Mouse (Mus musculus) neural tube, embryonic 15.5 days (tissue): ENCODE measurements around the gene Stx19. TPM values are rescaled to one million over a fixed set of nuclear protein-coding genes. Genes with fewer than 3 reads are reported as not detected.

Experiments used
- ATAC-seq: fragments of 200-750 bp; cut with Nextera tagmentation; 2 replicates; pipeline ENCODE4 v1.8.0; 2017; ENCODE audit warnings: mild to moderate bottlenecking, moderate TSS enrichment, moderate library complexity; ENCODE audit not compliant: low FRiP score
- H3K27ac ChIP-seq: fragments of 300-500 bp; sonication (generic); replicated peaks from 2 replicates; pipeline ENCODE4 v1.5.1; 2015; ENCODE audit warnings: mild to moderate bottlenecking, inconsistent platforms
- H3K27me3 ChIP-seq: fragments of 300-500 bp; sonication (generic); replicated peaks from 2 replicates; pipeline ENCODE4 v1.6.1; 2015; ENCODE audit warnings: inconsistent platforms
- H3K36me3 ChIP-seq: fragments of 300-500 bp; sonication (generic); 2 replicates; pipeline ENCODE4 v1.6.1; 2015; ENCODE audit warnings: inconsistent platforms
- H3K4me1 ChIP-seq: fragments of 300-500 bp; sonication (generic); 2 replicates; pipeline ENCODE4 v1.6.1; 2015; ENCODE audit warnings: inconsistent platforms
- H3K4me2 ChIP-seq: fragments of 300-500 bp; sonication (generic); 2 replicates; pipeline ENCODE4 v1.6.1; 2015; ENCODE audit warnings: inconsistent platforms, mild to moderate bottlenecking, moderate library complexity
- H3K4me3 ChIP-seq: fragments of 300-500 bp; sonication (generic); replicated peaks from 2 replicates; pipeline ENCODE4 v1.5.1; 2015; ENCODE audit warnings: mild to moderate bottlenecking, inconsistent platforms
- H3K9ac ChIP-seq: fragments of 300-500 bp; sonication (generic); replicated peaks from 2 replicates; pipeline ENCODE4 v1.6.1; 2015; ENCODE audit warnings: mild to moderate bottlenecking, inconsistent platforms
- H3K9me3 ChIP-seq: fragments of 300-500 bp; sonication (generic); replicated peaks from 2 replicates; pipeline ENCODE4 v1.6.1; 2016; ENCODE audit warnings: inconsistent platforms
- WGBS: fragments of 180-500 bp; shearing (Covaris S2); methylation state at CpG from one replicate; pipeline ENCODE4 v1.1.7; 2015; ENCODE audit warnings: mixed read lengths; 5-methylcytosine and 5-hydroxymethylcytosine counted together
- polyA plus RNA-seq: library from polyadenylated mRNA; unstranded; fragments of >200 nt; fragmentation: Nextera tagmentation; extraction: Ambion mirVana; gene quantifications from 2 replicates; pipeline ENCODE4 v1.2.1, GENCODE M21; 2015

Stx19 gene
- 0.37 and 0.52 TPM in 2 replicates for polyA plus RNA-seq

DNA sequence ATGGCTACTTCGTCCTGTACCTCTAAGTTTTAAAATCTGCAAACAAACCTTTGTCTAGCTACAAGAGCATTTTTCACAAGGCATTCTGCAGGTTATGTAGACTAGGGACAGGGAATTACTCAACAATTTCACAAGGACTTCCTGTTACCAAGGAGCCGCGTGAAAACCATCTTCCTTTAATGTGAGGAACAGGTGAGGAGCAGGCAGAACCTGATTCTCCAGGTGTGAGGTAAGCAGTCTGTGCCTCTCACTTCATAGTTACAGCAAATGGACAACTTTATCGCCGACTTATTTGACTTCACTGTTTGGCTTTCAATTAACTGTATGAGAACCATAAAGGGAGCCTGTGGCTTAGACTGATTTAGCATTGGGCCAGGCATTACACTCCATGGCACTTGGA is at the start of gene Stx19:
Stx19 (plus strand) TSS at position 186 of the 400 bp plus-strand sequence.
- H3K9me3 ChIP-seq: no peaks in the 10 kb centered on the region
- no peaks in the 10 kb centered on the region for H3K4me1 ChIP-seq
- H3K4me3 ChIP-seq: no peak within 1 kb of the TSS
- no peaks in the 10 kb centered on the region for H3K27me3 ChIP-seq
- H3K27ac ChIP-seq: no peak within 1 kb of the TSS
- no peak within 1 kb of the TSS for H3K4me2 ChIP-seq
- no peaks in the 10 kb centered on the region for H3K36me3 ChIP-seq
- ATAC-seq: no peak
- no peak within 1 kb of the TSS for H3K9ac ChIP-seq
- WGBS: 86% methylated on average over 5 of the region's 5 CpGs

GRCm38 (mm10) chr16:62773462-62773861 is 41.0 kb upstream of the Stx19 start:
- Histone ChIP-seq H3K4me1 (no peaks in the 10 kb centered on the region), H3K27me3 (no peaks in the 10 kb centered on the region), H3K36me3 (peaks cover 7% of the 10 kb centered on the region), H3K4me2 (no peak overlapping the region), H3K9me3 (no peaks in the 10 kb centered on the region), H3K9ac (no peak overlapping the region), H3K27ac (no peak overlapping the region), H3K4me3 (no peak overlapping the region)
- no peak for ATAC-seq
- WGBS: 79% methylated on average over 4 of the region's 4 CpGs

GRCm38 (mm10) chr16:62776034-62776433 is 38.4 kb upstream of the Stx19 start:
- Histone ChIP-seq H3K4me3 (no peak overlapping the region), H3K4me1 (no peaks in the 10 kb centered on the region), H3K27ac (no peak overlapping the region), H3K27me3 (no peaks in the 10 kb centered on the region), H3K4me2 (no peak overlapping the region), H3K9ac (no peak overlapping the region), H3K36me3 (peaks cover 3% of the 10 kb centered on the region; the same call in 1 of the 2 replicates), H3K9me3 (no peaks in the 10 kb centered on the region)
- 89% methylated on average over 11 of the region's 11 CpGs for WGBS
- ATAC-seq: no peak

DNA sequence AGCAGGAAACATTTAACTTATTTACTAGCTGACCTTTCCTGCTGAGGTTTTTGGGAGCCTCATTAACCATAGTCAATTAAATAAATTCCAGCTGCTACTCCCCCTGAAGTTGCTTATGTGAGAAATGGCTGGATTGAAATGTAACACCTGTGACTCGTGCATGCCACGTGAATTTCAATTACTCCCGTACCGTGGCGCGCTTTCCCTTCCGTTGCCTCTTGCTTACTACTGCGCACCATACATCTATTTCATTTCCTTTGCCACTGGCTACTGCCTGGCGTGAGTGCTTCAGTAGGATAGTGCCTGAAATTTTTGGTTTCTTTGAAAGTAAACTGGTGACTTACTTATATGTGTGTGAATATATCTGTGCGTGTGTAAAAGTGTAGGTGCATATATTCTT is 36.2 kb upstream of the Stx19 start:
- H3K9me3 ChIP-seq: no peaks in the 10 kb centered on the region
- ATAC-seq: no peak
- peaks cover 3% of the 10 kb centered on the region; the same call in 1 of the 2 replicates for H3K36me3 ChIP-seq
- no peak overlapping the region for H3K27ac ChIP-seq
- H3K4me2 ChIP-seq: no peak overlapping the region
- no peaks in the 10 kb centered on the region for H3K4me1 ChIP-seq
- WGBS: 60% methylated on average over 10 of the region's 10 CpGs
- H3K4me3 ChIP-seq: no peak overlapping the region
- no peak overlapping the region for H3K9ac ChIP-seq
- no peaks in the 10 kb centered on the region for H3K27me3 ChIP-seq

DNA sequence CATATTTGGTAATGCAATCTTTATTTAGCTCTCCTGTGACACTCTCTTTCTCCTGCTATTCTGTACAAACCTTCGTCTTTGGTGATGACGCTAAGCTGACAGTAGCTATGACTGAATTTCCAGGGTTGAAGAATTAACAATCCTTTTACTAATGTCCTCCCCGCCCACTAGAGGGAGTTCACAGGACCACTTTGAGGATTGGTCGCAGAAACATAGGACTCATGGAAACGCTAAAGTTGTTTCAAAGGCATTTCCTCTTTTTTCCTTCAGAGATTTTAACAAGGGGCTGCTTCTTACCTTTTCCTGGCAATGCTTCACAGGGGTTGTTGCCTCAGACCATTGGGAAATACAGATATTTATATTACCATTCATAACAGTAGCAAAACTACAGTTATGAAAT is 32.2 kb upstream of the Stx19 start:
- Histone ChIP-seq H3K9ac (no peak overlapping the region), H3K4me3 (no peak overlapping the region), H3K36me3 (no peaks in the 10 kb centered on the region), H3K27me3 (no peaks in the 10 kb centered on the region), H3K9me3 (no peaks in the 10 kb centered on the region), H3K4me2 (no peak overlapping the region), H3K4me1 (peaks cover 22% of the 10 kb centered on the region), H3K27ac (no peak overlapping the region)
- no peak for ATAC-seq
- 81% methylated on average over 5 of the region's 5 CpGs for WGBS

- Histone ChIP-seq H3K36me3 (no peaks in the 10 kb centered on the region), H3K27ac (peak within 1 kb of the TSS; percentile 90), H3K4me3 (peak within 1 kb of the TSS; percentile 89), H3K9me3 (no peaks in the 10 kb centered on the region), H3K27me3 (no peaks in the 10 kb centered on the region), H3K4me1 (peaks cover 26% of the 10 kb centered on the region), H3K9ac (peak within 1 kb of the TSS; percentile 81), H3K4me2 (peak within 1 kb of the TSS; percentile 76)
- WGBS: 1% methylated on average over 41 of the region's 41 CpGs
- ATAC-seq: peak; percentile 99
Measured at GRCm38 (mm10) chr16:62786621-62787331, 27.7 kb upstream of the Stx19 start, which contains the start of gene Nsun3. TSS of gene Nsun3 (minus strand) at chr16:62786818.

- H3K36me3 ChIP-seq: peaks cover 18% of the 10 kb centered on the region
- H3K4me1 ChIP-seq: no peaks in the 10 kb centered on the region
- no peak for ATAC-seq
- H3K27me3 ChIP-seq: no peaks in the 10 kb centered on the region
- H3K4me3 ChIP-seq: no peak overlapping the region
- no peak overlapping the region for H3K4me2 ChIP-seq
- 84% methylated on average over 1 of the region's 1 CpGs for WGBS
- H3K9ac ChIP-seq: no peak overlapping the region
- no peak overlapping the region for H3K27ac ChIP-seq
- H3K9me3 ChIP-seq: no peaks in the 10 kb centered on the region
Measured at GRCm38 (mm10) chr16:62796608-62797007, 17.9 kb upstream of the Stx19 start.

GRCm38 (mm10) chr16:62798808-62799207 is 15.7 kb upstream of the Stx19 start:
- 94% methylated on average over 3 of the region's 3 CpGs for WGBS
- no peak overlapping the region for H3K4me3 ChIP-seq
- no peak for ATAC-seq
- no peaks in the 10 kb centered on the region for H3K9me3 ChIP-seq
- H3K36me3 ChIP-seq: peaks cover 20% of the 10 kb centered on the region
- H3K27ac ChIP-seq: no peak overlapping the region
- H3K4me1 ChIP-seq: no peaks in the 10 kb centered on the region
- no peak overlapping the region for H3K9ac ChIP-seq
- no peak overlapping the region for H3K4me2 ChIP-seq
- H3K27me3 ChIP-seq: no peaks in the 10 kb centered on the region

DNA sequence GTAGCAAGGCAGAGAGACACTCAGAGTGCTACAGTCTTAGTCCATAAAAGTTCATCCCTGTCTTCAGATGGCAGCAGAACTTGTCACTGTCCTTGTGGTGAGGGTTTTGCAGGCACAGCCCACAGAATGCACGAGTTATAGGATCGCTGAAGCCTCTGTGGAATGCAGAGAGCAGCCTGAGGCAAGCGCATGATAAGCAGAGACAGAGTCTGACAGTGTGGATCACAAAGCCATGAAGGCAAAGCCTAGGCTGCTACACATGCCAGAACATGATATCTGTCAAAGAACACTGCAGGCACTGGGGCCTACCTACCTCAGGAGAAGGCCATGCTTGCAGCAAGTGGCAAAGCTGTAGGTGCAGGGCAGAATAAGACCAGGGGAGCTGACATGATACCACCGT is 15.1 kb upstream of the Stx19 start:
- Histone ChIP-seq H3K36me3 (peaks cover 22% of the 10 kb centered on the region), H3K27me3 (no peaks in the 10 kb centered on the region), H3K9ac (no peak overlapping the region), H3K4me3 (no peak overlapping the region), H3K4me1 (no peaks in the 10 kb centered on the region), H3K27ac (no peak overlapping the region), H3K4me2 (no peak overlapping the region), H3K9me3 (no peaks in the 10 kb centered on the region)
- ATAC-seq: no peak
- WGBS: 91% methylated on average over 4 of the region's 4 CpGs

- Histone ChIP-seq H3K4me1 (no peaks in the 10 kb centered on the region), H3K9ac (no peak overlapping the region), H3K4me3 (no peak overlapping the region), H3K9me3 (no peaks in the 10 kb centered on the region), H3K4me2 (no peak overlapping the region), H3K27ac (no peak overlapping the region), H3K36me3 (peaks cover 26% of the 10 kb centered on the region), H3K27me3 (no peaks in the 10 kb centered on the region)
- WGBS: 92% methylated on average over 3 of the region's 3 CpGs
- no peak for ATAC-seq
Measured at GRCm38 (mm10) chr16:62799839-62800238, 14.6 kb upstream of the Stx19 start.

- H3K9me3 ChIP-seq: no peaks in the 10 kb centered on the region
- H3K4me2 ChIP-seq: no peak overlapping the region
- no peak overlapping the region for H3K9ac ChIP-seq
- H3K27ac ChIP-seq: no peak overlapping the region
- H3K27me3 ChIP-seq: no peaks in the 10 kb centered on the region
- 92% methylated on average over 3 of the region's 3 CpGs for WGBS
- H3K4me1 ChIP-seq: peaks cover 4% of the 10 kb centered on the region; the same call in 1 of the 2 replicates
- no peak overlapping the region for H3K4me3 ChIP-seq
- peaks cover 22% of the 10 kb centered on the region for H3K36me3 ChIP-seq
- no peak for ATAC-seq
Measured at GRCm38 (mm10) chr16:62804621-62805020, 9.9 kb upstream of the Stx19 start.

GRCm38 (mm10) chr16:62807249-62807979 is 7.1 kb upstream of the Stx19 start:
- H3K9me3 ChIP-seq: no peaks in the 10 kb centered on the region
- H3K36me3 ChIP-seq: peaks cover 13% of the 10 kb centered on the region
- no peak overlapping the region for H3K4me3 ChIP-seq
- no peak for ATAC-seq
- H3K4me2 ChIP-seq: no peak overlapping the region
- 55% methylated on average over 8 of the region's 8 CpGs for WGBS
- H3K9ac ChIP-seq: no peak overlapping the region
- H3K4me1 ChIP-seq: peaks cover 4% of the 10 kb centered on the region; the same call in 1 of the 2 replicates
- H3K27me3 ChIP-seq: no peaks in the 10 kb centered on the region
- H3K27ac ChIP-seq: peak overlapping the region; percentile 11; the same call in 1 of the 2 replicates
